Mouse (Mus musculus) brain, adult 10 weeks (tissue): ENCODE results near the gene Stap1. TPM values are rescaled to one million over a fixed set of nuclear protein-coding genes. Genes with fewer than 3 reads are reported as not detected.

ENCODE experiments used
- polyA plus RNA-seq: library from polyadenylated mRNA; stranded (reverse); fragments of 350-450 nt; fragmentation: Illumina TruSeq; extraction: RNeasy Lipid Tissue Mini Kit (QIAGEN cat#74804); gene quantifications from one replicate; pipeline ENCODE4 v1.2.3, GENCODE M21; 2015; ENCODE audit warnings: low read depth, low replicate concordance

The Stap1 gene
- not detected for polyA plus RNA-seq

GRCm38 (mm10) chr5:86071538-86071937 is at the start of gene Stap1:
Stap1 (plus strand) TSS chr5:86071746.

GRCm38 (mm10) chr5:86065101-86065875 is 6.3 kb upstream of the Stap1 start, which contains the start of gene Cenpc1:
Cenpc1 (minus strand) TSS chr5:86065583.

Other genes with a start within 250 kb of the Stap1 start
- 17.5 TPM for gene Cenpc1, start 6.2 kb upstream of the Stap1 start, polyA plus RNA-seq
- 14.0 TPM for gene Uba6, start 101.1 kb downstream of the Stap1 start, polyA plus RNA-seq
- not detected for gene Gnrhr, start 126.2 kb downstream of the Stap1 start, polyA plus RNA-seq
- not detected for gene Tmprss11c, start 217.6 kb downstream of the Stap1 start, polyA plus RNA-seq